Mouse (Mus musculus) activated CD4-positive, CD25-positive, alpha-beta regulatory T cell, adult 9 weeks (primary cell): ENCODE measurements around the gene Syt9. TPM values are rescaled to one million over a fixed set of nuclear protein-coding genes. Genes with fewer than 3 reads are reported as not detected.

Experiments
- polyA plus RNA-seq: library from polyadenylated mRNA; unstranded; fragments of 100-300 nt; shearing (Covaris generic); gene quantifications from one replicate; pipeline ENCODE4 v1.2.1, GENCODE M21; 2017

Gene Syt9
- not detected for polyA plus RNA-seq

DNA sequence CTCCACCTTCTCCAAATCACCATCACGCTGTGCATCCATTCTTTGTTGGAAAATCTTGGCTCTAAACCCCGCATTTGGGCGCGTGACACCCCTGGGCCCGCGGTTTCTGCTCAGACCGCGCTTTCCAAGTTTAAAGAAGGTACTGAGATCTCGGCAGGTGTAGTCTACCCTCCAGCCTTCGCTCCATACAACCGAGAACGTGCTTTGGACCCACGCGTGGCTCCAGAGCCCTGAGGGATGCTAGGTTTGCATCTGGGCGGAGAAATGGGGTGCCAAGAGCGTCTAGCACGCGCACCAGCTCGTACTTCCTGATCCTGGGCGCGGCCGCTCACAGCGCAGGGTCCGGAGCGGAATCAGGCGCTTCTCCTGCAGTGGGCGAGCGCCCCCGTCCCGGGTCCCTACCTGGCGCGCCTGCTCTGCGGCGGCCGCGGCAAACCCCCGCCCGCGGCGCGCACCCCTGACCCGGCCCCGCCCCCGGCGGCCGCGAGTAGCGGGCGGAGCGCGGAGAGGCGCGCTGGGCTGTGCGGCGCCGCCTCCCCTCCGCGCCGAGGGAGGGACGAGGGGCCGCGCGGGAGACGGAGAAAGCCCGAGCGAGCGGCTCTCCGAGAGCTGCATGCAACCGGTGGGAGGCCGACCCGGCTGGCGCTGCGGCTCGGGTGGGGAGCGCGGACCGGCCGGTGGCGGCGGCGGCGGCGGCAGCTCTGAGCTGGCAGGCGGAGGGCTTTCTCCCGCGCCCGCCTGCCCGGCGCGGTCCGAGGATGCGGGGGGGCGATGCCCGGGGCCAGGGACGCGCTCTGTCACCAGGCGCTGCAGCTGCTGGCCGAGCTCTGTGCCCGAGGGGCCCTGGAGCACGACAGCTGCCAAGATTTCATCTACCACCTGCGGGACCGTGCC is at the start of gene Syt9:
Gene Syt9, plus strand, starts transcription at position 497 of the 894 bp plus-strand sequence.

DNA sequence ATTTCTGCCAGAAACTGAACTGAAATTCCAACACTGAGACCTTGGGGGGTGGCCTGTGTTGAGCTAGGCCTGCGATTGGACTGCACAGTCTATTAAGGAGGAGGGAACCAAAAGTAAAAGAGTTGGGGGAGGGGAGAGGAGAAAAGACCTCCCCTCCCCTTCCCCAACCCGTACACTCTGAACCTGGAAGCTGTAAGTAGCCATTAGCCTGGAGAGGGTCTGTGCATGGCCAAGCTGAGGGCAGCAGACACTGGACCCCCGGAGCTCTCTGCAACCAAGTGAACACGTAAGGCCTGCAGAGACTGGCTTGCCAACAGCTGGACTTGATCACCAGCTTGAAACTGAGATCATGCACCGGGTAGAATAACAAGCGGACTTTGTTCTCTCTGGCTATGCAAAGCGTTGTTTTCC is 196.7 kb downstream of the Syt9 start, which contains the start of gene Olfml1:
Gene Olfml1, plus strand, starts transcription at position 186 of the 411 bp plus-strand sequence.

DNA sequence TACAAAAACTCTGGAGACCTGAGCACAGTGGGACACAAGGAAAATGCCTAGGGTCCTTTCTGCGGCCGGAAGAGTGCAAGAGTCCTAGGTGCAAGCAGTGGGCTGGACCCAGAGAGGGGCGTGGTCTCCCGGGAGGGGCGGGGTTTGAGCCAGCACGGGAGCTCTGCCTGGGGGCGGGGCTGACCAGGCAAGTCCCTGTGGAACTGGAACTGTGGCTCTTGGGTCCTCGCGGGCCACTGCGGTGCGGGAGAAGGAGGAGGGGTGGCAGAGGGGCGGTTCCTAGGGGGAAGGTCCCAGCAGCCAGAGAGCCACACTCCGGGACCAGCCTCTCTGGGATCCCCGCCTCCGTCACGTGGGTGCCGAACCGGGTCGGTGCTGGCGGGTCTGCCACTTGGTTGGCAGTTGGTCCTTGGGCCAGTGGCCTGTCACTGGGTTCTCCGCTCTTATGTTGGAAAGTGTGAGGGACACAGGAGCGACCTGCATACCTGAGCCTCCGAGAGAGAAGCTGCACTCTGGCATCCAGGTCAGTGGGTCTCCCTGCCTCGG is 224.4 kb downstream of the Syt9 start, which contains the start of gene Ppfibp2:
Gene Ppfibp2, plus strand, starts transcription at position 351 of the 546 bp plus-strand sequence.

Other genes starting within 250 kb of the Syt9 start
- gene Olfr715, start 239.6 kb upstream of the Syt9 start, polyA plus RNA-seq = not detected
- not detected for gene Olfr716, start 232.4 kb upstream of the Syt9 start, polyA plus RNA-seq
- gene Nlrp14, start 203.7 kb upstream of the Syt9 start, polyA plus RNA-seq = not detected
- gene Rbmxl2, start 161.3 kb upstream of the Syt9 start, polyA plus RNA-seq = not detected
- gene Olfml1, start 196.7 kb downstream of the Syt9 start, polyA plus RNA-seq = not detected
- 0.57 TPM for gene Ppfibp2, start 224.5 kb downstream of the Syt9 start, polyA plus RNA-seq